In genomic region chr14:120295355-120296220, GRCm38 (mm10) we compare ENCODE assay signal across 9 mouse cellular contexts. TPM values are rescaled to one million over a fixed set of nuclear protein-coding genes. Genes with fewer than 3 reads are reported as not detected.
DNase-seq lines count a peak whose midpoint lies in the region; ATAC-seq and TF ChIP-seq lines count a peak whose summit lies in the region.
"Had no signal": no experiment of that assay in that cellular context is flagged by ENCODE, and none has a peak within 500 bp of the region (broad histone marks: within the 10 kb centered on the region; RNA-seq: fewer than 3 reads in every experiment).

No protein-coding gene starts in this region.

- H3K9me3 ChIP-seq in forebrain, embryonic 10.5 days = no peaks in the 10 kb centered on the region
- no peaks in the 10 kb centered on the region for H3K9me3 ChIP-seq in forebrain, embryonic 13.5 days (replicated peaks)
- no peaks in the 10 kb centered on the region for H3K9me3 ChIP-seq in lung, embryonic 16.5 days (ENCODE audit: control insufficient read depth, low read length)
- no peaks in the 10 kb centered on the region for H3K9me3 ChIP-seq in heart, embryonic 14.5 days (ENCODE audit: control insufficient read depth, low read length)
- no peaks in the 10 kb centered on the region for H3K9me3 ChIP-seq in hindbrain, embryonic 11.5 days (ENCODE audit: control insufficient read depth, low read length)

- no peak overlapping the region for H3K4me3 ChIP-seq in forebrain, embryonic 10.5 days
- H3K4me3 ChIP-seq in forebrain, embryonic 13.5 days = no peak overlapping the region
- H3K4me3 ChIP-seq in lung, embryonic 16.5 days (ENCODE audit: low read length) = no peak overlapping the region
- H3K4me3 ChIP-seq in heart, embryonic 14.5 days (ENCODE audit: control insufficient read depth in 1 of 2, insufficient read depth in 1 of 2, low read depth in 1 of 2, low read length in 2 of 2) = no peak overlapping the region
- H3K4me3 ChIP-seq in olfactory bulb, adult 2 months (ENCODE audit: insufficient read depth, low read depth, low read length) = no peak overlapping the region
- H3K4me3 ChIP-seq in hindbrain, embryonic 11.5 days (ENCODE audit: low read depth, low read length) = no peak overlapping the region

- no peak for DNase-seq in forebrain, embryonic 10.5 days (ENCODE audit: extremely low spot score, low spot score)
- DNase-seq in lung, postnatal 25 days (ENCODE audit: low spot score) = no peak
- DNase-seq in hindbrain, embryonic 11.5 days (ENCODE audit: low spot score) = no peak
- no peak for DNase-seq in right cerebral cortex, postnatal 4 days
- DNase-seq: B cell, adult 2 months had no signal

- H3K27me3 ChIP-seq in forebrain, embryonic 10.5 days (ENCODE audit: poor library complexity, severe bottlenecking) = no peaks in the 10 kb centered on the region
- H3K27me3 ChIP-seq in forebrain, embryonic 13.5 days = no peaks in the 10 kb centered on the region
- no peaks in the 10 kb centered on the region for H3K27me3 ChIP-seq in lung, embryonic 16.5 days (ENCODE audit: control insufficient read depth, insufficient read depth, low read depth, low read length)
- no peaks in the 10 kb centered on the region for H3K27me3 ChIP-seq in heart, embryonic 14.5 days (ENCODE audit: control insufficient read depth, insufficient read depth, low read length)
- no peaks in the 10 kb centered on the region for H3K27me3 ChIP-seq in hindbrain, embryonic 11.5 days (ENCODE audit: control insufficient read depth, insufficient read depth, low read length)

- H3K4me2 ChIP-seq in forebrain, embryonic 13.5 days = no peak overlapping the region
- H3K4me2 ChIP-seq in lung, embryonic 16.5 days (ENCODE audit: low read depth, low read length) = no peak overlapping the region
- peak overlapping the region; percentile 44 for H3K4me2 ChIP-seq in heart, embryonic 14.5 days (ENCODE audit: low read length)
- no peak overlapping the region for H3K4me2 ChIP-seq in hindbrain, embryonic 11.5 days (replicated peaks; ENCODE audit: low read depth, low read length)

- H3K9ac ChIP-seq in forebrain, embryonic 13.5 days = no peak overlapping the region
- H3K9ac ChIP-seq in lung, embryonic 16.5 days (ENCODE audit: low read length) = 0 out of 2 replicates have a peak overlapping the region, but pooled peaks have one; percentile 1
- peak overlapping the region; percentile 50; the same call in 1 of the 2 replicates for H3K9ac ChIP-seq in heart, embryonic 14.5 days (ENCODE audit: low read length)
- H3K9ac ChIP-seq in hindbrain, embryonic 11.5 days (ENCODE audit: low read depth, low read length) = no peak overlapping the region

- ATAC-seq in forebrain, embryonic 13.5 days = no peak
- peak; percentile 6; the same call in 1 of the 2 replicates for ATAC-seq in lung, embryonic 16.5 days (ENCODE audit: low read depth)
- no peak for ATAC-seq in heart, embryonic 14.5 days (ENCODE audit: insufficient number of reproducible peaks, insufficient read depth, low FRiP score, low read depth)
- ATAC-seq in hindbrain, embryonic 11.5 days (ENCODE audit: low FRiP score) = no peak

- H3K27ac ChIP-seq in forebrain, embryonic 10.5 days = peak overlapping the region; percentile 26; the same call in 1 of the 2 replicates
- no peak overlapping the region for H3K27ac ChIP-seq in forebrain, embryonic 13.5 days
- H3K27ac ChIP-seq in lung, embryonic 16.5 days (ENCODE audit: low read length) = peak overlapping the region; percentile 85
- H3K27ac ChIP-seq in heart, embryonic 14.5 days (replicated peaks in 1 of 2; ENCODE audit: control insufficient read depth in 1 of 2, insufficient read depth in 1 of 2, low read depth in 2 of 2, low read length in 2 of 2) = peak overlapping the region; percentile 85 to 91
- peak overlapping the region; percentile 48 for H3K27ac ChIP-seq in olfactory bulb, adult 2 months (ENCODE audit: insufficient read depth, low read depth, low read length)
- H3K27ac ChIP-seq in hindbrain, embryonic 11.5 days (ENCODE audit: low read depth, low read length) = no peak overlapping the region

- no peak for TF ChIP-seq POLR2A in olfactory bulb, adult 2 months (IDR thresholded peaks at IDR 0.05; ENCODE audit: insufficient read depth, low read depth, low read length)

- H3K4me1 ChIP-seq in forebrain, embryonic 10.5 days = peaks cover 56% of the 10 kb centered on the region
- peaks cover 9% of the 10 kb centered on the region for H3K4me1 ChIP-seq in forebrain, embryonic 13.5 days
- peaks cover 80% of the 10 kb centered on the region for H3K4me1 ChIP-seq in lung, embryonic 16.5 days (replicated peaks; ENCODE audit: control insufficient read depth, insufficient read depth, low read length)
- H3K4me1 ChIP-seq in heart, embryonic 14.5 days (ENCODE audit: control insufficient read depth in 2 of 2, insufficient read depth in 2 of 2, low read length in 2 of 2) = peaks cover 41 to 92% of the 10 kb centered on the region in 2 experiments
- peaks cover 29% of the 10 kb centered on the region for H3K4me1 ChIP-seq in olfactory bulb, adult 2 months (ENCODE audit: control insufficient read depth, insufficient read depth, low read length)
- no peaks in the 10 kb centered on the region for H3K4me1 ChIP-seq in hindbrain, embryonic 11.5 days (replicated peaks; ENCODE audit: control insufficient read depth, insufficient read depth, low read length)

- 85% methylated on average over 13 of the region's 13 CpGs for WGBS in forebrain, embryonic 10.5 days
- 85% methylated on average over 13 of the region's 13 CpGs for WGBS in forebrain, embryonic 13.5 days
- WGBS in lung, embryonic 16.5 days = 76% methylated on average over 13 of the region's 13 CpGs
- 70% methylated on average over 13 of the region's 13 CpGs for WGBS in heart, embryonic 14.5 days
- WGBS in olfactory bulb, adult 2 months = 79% methylated on average over 13 of the region's 13 CpGs
- 86% methylated on average over 13 of the region's 13 CpGs for WGBS in hindbrain, embryonic 11.5 days

- no peak for TF ChIP-seq CTCF in olfactory bulb, adult 2 months (IDR thresholded peaks at IDR 0.05; ENCODE audit: insufficient read depth, low read depth, low read length)

- H3K36me3 ChIP-seq in forebrain, embryonic 10.5 days (replicated peaks) = peaks cover 4% of the 10 kb centered on the region
- H3K36me3 ChIP-seq in forebrain, embryonic 13.5 days (ENCODE audit: poor library complexity, severe bottlenecking) = no peaks in the 10 kb centered on the region; the same call in 1 of the 2 replicates
- H3K36me3 ChIP-seq in lung, embryonic 16.5 days (ENCODE audit: control insufficient read depth, insufficient read depth, low read length) = 0 out of 2 replicates have a peak, but pooled peaks cover 4% of the 10 kb centered on the region
- H3K36me3 ChIP-seq in heart, embryonic 14.5 days (ENCODE audit: control insufficient read depth, insufficient read depth, low read length) = peaks cover 15% of the 10 kb centered on the region
- H3K36me3 ChIP-seq in hindbrain, embryonic 11.5 days (ENCODE audit: control insufficient read depth, insufficient read depth, low read length) = no peaks in the 10 kb centered on the region

RNA-seq across cellular contexts. Expression of gene Mbnl2, which starts 20.1 kb away (rescaled TPM):
- polyA plus RNA-seq in forebrain, embryonic 10.5 days (2016; fragmentation: Nextera tagmentation; extraction: Ambion mirVana) = 30.0 TPM in 2 replicates
- polyA plus RNA-seq in forebrain, embryonic 13.5 days (2015; fragmentation: Nextera tagmentation; extraction: Ambion mirVana) = 18.7 and 19.4 TPM in 2 replicates
- 162 and 164 TPM in 2 replicates for polyA plus RNA-seq in lung, embryonic 16.5 days (2015; fragmentation: Nextera tagmentation; extraction: Ambion mirVana)
- 129 and 130 TPM in 2 replicates for polyA plus RNA-seq in heart, embryonic 14.5 days (2014; fragmentation: Nextera tagmentation; extraction: Ambion mirVana)
- 141 and 206 TPM in 2 replicates for polyA plus RNA-seq in olfactory bulb, adult 2 months (2012; ENCODE audit: insufficient read depth, insufficient read length, low replicate concordance, missing spikeins)
- polyA plus RNA-seq in hindbrain, embryonic 11.5 days (2014; fragmentation: Nextera tagmentation; extraction: Ambion mirVana) = 44.7 and 50.1 TPM in 2 replicates

Comparison
In these comparisons a context has a peak if more than half of its experiments do, and no peak if none do; other contexts are left out.
1. H3K27ac ChIP-seq: peak in forebrain, embryonic 10.5 days (single experiment), lung, embryonic 16.5 days (single experiment), heart, embryonic 14.5 days (2 of 2) and olfactory bulb, adult 2 months (single experiment); none in forebrain, embryonic 13.5 days (single experiment) and hindbrain, embryonic 11.5 days (single experiment).
2. H3K9ac ChIP-seq: peak in lung, embryonic 16.5 days (single experiment) and heart, embryonic 14.5 days (single experiment); none in forebrain, embryonic 13.5 days (single experiment) and hindbrain, embryonic 11.5 days (single experiment).